Mouse (Mus musculus): ENCODE results near the gene Mecom.

DNA sequence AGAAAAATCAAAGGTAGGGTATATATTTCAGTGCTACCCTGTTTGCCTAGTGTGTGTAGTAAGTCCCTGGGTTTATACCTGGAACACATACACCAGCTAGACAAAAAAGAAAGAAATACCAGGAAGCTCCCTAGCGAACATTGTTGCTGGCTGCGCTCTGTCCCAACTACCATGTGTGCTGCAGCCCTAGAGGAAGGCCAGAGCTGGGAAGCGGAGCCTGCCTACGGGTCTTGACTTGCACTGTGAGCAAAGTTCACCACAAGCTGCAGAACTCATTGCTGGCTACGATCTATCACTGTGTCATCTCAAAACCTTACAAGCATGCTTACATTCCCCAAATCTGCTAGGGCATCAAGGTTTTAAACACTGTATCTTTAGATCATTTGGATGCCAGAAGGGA, 597.0 kb downstream of the Mecom start:
- TF ChIP-seq POLR2A (IDR thresholded peaks at IDR 0.05; ENCODE audit: extremely low read depth, insufficient read depth, low read length) = no peak
- TF ChIP-seq CTCF (IDR thresholded peaks at IDR 0.05; ENCODE audit: extremely low read depth, insufficient read depth, low read length) = no peak

Data from cortical plate, adult 2 months (tissue).